In the genomic region with DNA sequence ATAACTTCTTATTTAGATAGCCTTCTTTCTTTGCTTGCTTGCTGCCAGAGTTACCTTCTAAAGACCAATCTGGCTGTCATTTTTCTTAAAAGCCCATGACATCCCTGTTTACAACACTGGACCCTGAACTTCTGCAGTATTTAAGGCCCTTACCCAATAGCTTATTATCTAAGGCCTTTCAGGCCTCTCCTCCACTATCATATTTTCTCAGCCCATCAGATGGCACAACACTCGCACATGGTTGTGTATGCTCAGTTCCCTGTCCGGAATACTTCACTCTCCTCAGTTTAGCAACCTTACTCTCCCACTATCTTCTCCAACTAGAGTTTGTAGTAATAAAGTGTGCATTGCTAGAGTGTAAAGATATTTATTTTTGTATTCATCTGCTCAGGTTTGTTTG, we compare ENCODE assay signal across 1 mouse cellular context.
TF ChIP-seq lines count a peak whose summit lies in the region.

No protein-coding gene starts in this region.

TF ChIP-seq in MEL, 35 proteins besides CTCF, POLR2A, EP300 and RAD21:
- peak; percentile 86 for TF ChIP-seq MAX (IDR thresholded peaks at IDR 0.05; ENCODE audit: low read length)
- TF ChIP-seq MXI1 (IDR thresholded peaks at IDR 0.05; ENCODE audit: low read depth, low read length): peak; percentile 92; the same call in 1 of the 2 replicates
- TF ChIP-seq NRF1 (IDR thresholded peaks at IDR 0.05; ENCODE audit: insufficient read depth, low read depth, low read length, poor library complexity, severe bottlenecking): no peak
- peak; percentile 90 for TF ChIP-seq MYC (IDR thresholded peaks at IDR 0.05; ENCODE audit: low read depth, low read length)
- no peak for TF ChIP-seq KAT2A (conservative IDR thresholded peaks at IDR 0.05; ENCODE audit: low read depth, low read length)
- TF ChIP-seq ETS1 (IDR thresholded peaks at IDR 0.05; ENCODE audit: low read depth, low read length): peak; percentile 78
- peak; percentile 89 for TF ChIP-seq TAL1 (IDR thresholded peaks at IDR 0.05; ENCODE audit: low read length)
- no peak for TF ChIP-seq UBTF (IDR thresholded peaks at IDR 0.05; ENCODE audit: borderline replicate concordance, insufficient read depth, low read depth, low read length)
- TF ChIP-seq SIN3A (IDR thresholded peaks at IDR 0.05; ENCODE audit: low read length): peak; percentile 92
- peak; percentile 88 for TF ChIP-seq TCF12 (IDR thresholded peaks at IDR 0.05; ENCODE audit: low read depth, low read length)
- TF ChIP-seq MAZ (IDR thresholded peaks at IDR 0.05; ENCODE audit: low read depth, low read length): 0 out of 2 replicates have a peak, but pooled peaks have one; percentile 40
- peak; percentile 73; the same call in 1 of the 2 replicates for TF ChIP-seq BHLHE40 (IDR thresholded peaks at IDR 0.05; ENCODE audit: borderline replicate concordance, low read depth, low read length)
- TF ChIP-seq NELFE (IDR thresholded peaks at IDR 0.05; ENCODE audit: low read depth, low read length): 0 out of 2 replicates have a peak, but pooled peaks have one; percentile 28
- no peak for TF ChIP-seq POLR2AphosphoS5 (IDR thresholded peaks at IDR 0.05; ENCODE audit: borderline replicate concordance, low read depth, low read length)
- no peak for TF ChIP-seq ZNF384 (IDR thresholded peaks at IDR 0.05; ENCODE audit: low read depth, low read length)
- TF ChIP-seq HCFC1 (IDR thresholded peaks at IDR 0.05; ENCODE audit: low read depth, low read length): peak; percentile 29; the same call in 1 of the 2 replicates
- no peak for TF ChIP-seq CHD1 (IDR thresholded peaks at IDR 0.05; ENCODE audit: low read depth, low read length)
- TF ChIP-seq GATA1 (IDR thresholded peaks at IDR 0.05; ENCODE audit: low read depth, low read length): peak; percentile 86
- peak; percentile 16; the same call in 1 of the 2 replicates for TF ChIP-seq MAFK (IDR thresholded peaks at IDR 0.05; ENCODE audit: borderline replicate concordance, low read depth, low read length)
- TF ChIP-seq RCOR1 (IDR thresholded peaks at IDR 0.05; ENCODE audit: low read depth, low read length): peak; percentile 50; the same call in 1 of the 2 replicates
- TF ChIP-seq USF1 (IDR thresholded peaks at IDR 0.05; ENCODE audit: low read depth, low read length): no peak
- no peak for TF ChIP-seq USF2 (IDR thresholded peaks at IDR 0.05; ENCODE audit: borderline replicate concordance in 1 of 2, insufficient read depth in 1 of 2, low read depth in 1 of 2, low read length in 2 of 2)
